Mouse (Mus musculus) Patski (cell line): ENCODE data around the gene Tmcc3. TPM values are rescaled to one million over a fixed set of nuclear protein-coding genes. Genes with fewer than 3 reads are reported as not detected.

Experiments used
- ATAC-seq: fragments of 100-300 bp; one replicate; pipeline ENCODE4 v1.8.0; 2021
- CTCF ChIA-PET: fragments of 350-600 bp; sonication (Branson Sonifier 250); formaldehyde crosslinking; loops from one replicate; lab custom pipeline; 2022; ENCODE audit warnings: inconsistent platforms; lab: Charles Lee
- POLR2A ChIA-PET: fragments of 350-600 bp; sonication (Branson Sonifier 250); formaldehyde crosslinking; loops from one replicate; lab custom pipeline; 2022; ENCODE audit warnings: antibody characterized with exemption, inconsistent platforms; lab: Charles Lee
- DNase-seq: peaks from one replicate; pipeline ENCODE4 v3.0.0-alpha.2; 2011; ENCODE audit warnings: low read depth, low spot score
- H3K27me3 ChIP-seq: fragments of 371-371 bp; one replicate; pipeline ENCODE4 v1.5.1; 2021
- CTCF ChIP-seq: fragments of 100-300 bp; IDR thresholded peaks from one replicate; pipeline ENCODE4 v1.5.1; 2021
- in situ Hi-C: fragments of 300-500 bp; cut with MboI; formaldehyde crosslinking; loops from 3 replicates; pipeline ENCODE4 v1.11.1; 2018; ENCODE audit warnings: low pct_unique_long_range_greater_than_20kb, mixed read lengths
- polyA plus RNA-seq: library from polyadenylated mRNA; unstranded; gene quantifications from one replicate; pipeline ENCODE4 v1.2.3, GENCODE M21; 2021

Tmcc3 gene
- polyA plus RNA-seq, 1 experiment from 2014 or later, result 6.7 TPM

- TF ChIP-seq CTCF, result no peak
- DNase-seq (no peak), ATAC-seq (no peak)
- H3K27me3 ChIP-seq, result no peaks in the 10 kb centered on the region
- in situ Hi-C loops, result loop anchor here (10.0 kb wide), 1 partner anchor 549 kb away; no protein-coding TSS in a partner anchor
- POLR2A ChIA-PET, result interaction anchor here (0.6 to 1.6 kb wide), 3 partner anchors 10 to 179 kb away, joined by 3 read pairs; no protein-coding TSS in a partner anchor
- CTCF ChIA-PET, result interaction anchor here (0.9 to 1.1 kb wide), 2 partner anchors 9 to 193 kb away, joined by 3 read pairs; no protein-coding TSS in a partner anchor
Observed at GRCm38 (mm10) chr10:94415950-94416844, 104.4 kb downstream of the Tmcc3 start.

- DNase-seq (no peak), ATAC-seq (no peak)
- in situ Hi-C loops, result loop anchor here (10.0 kb wide), 1 partner anchor 547 kb away; no protein-coding TSS in a partner anchor
- ChIA-PET CTCF (interaction anchor here (1.1 kb wide), 1 partner anchor 192 kb away, joined by 3 read pairs; no protein-coding TSS in a partner anchor), POLR2A (no interaction called here)
- H3K27me3 ChIP-seq, result no peaks in the 10 kb centered on the region
- no peak for TF ChIP-seq CTCF
Observed at GRCm38 (mm10) chr10:94417643-94418042, 105.9 kb downstream of the Tmcc3 start.

GRCm38 (mm10) chr10:94426000-94426920 is 114.5 kb downstream of the Tmcc3 start:
- no peaks in the 10 kb centered on the region for H3K27me3 ChIP-seq
- in situ Hi-C loops, result loop anchor here (5.0 kb wide), 1 partner anchor 181 kb away; no protein-coding TSS in a partner anchor
- ChIA-PET POLR2A (interaction anchor here (1.0 kb wide), 1 partner anchor 11 kb away, joined by 3 read pairs; no protein-coding TSS in a partner anchor), CTCF (interaction anchor here (0.8 to 1.2 kb wide), 3 partner anchors 11 to 183 kb away, joined by 3 to 6 read pairs (median 3); no protein-coding TSS in a partner anchor)
- no peak for TF ChIP-seq CTCF
- DNase-seq (no peak), ATAC-seq (no peak)

- DNase-seq (no peak), ATAC-seq (no peak)
- CTCF ChIA-PET, result interaction anchor here (1.2 kb wide), 1 partner anchor 87 kb away, joined by 3 read pairs; no protein-coding TSS in a partner anchor
- TF ChIP-seq CTCF, result no peak
- in situ Hi-C loops, result loop anchor here (5.0 kb wide), 1 partner anchor 180 kb away; no protein-coding TSS in a partner anchor
- POLR2A ChIA-PET, result no interaction called here
- H3K27me3 ChIP-seq, result no peaks in the 10 kb centered on the region
Observed at GRCm38 (mm10) chr10:94426921-94427270, 115.1 kb downstream of the Tmcc3 start.

GRCm38 (mm10) chr10:94428186-94428942 is 116.6 kb downstream of the Tmcc3 start:
- peak; percentile 74 for TF ChIP-seq CTCF
- in situ Hi-C loops, result loop anchor here (5.0 kb wide), 1 partner anchor 179 kb away; no protein-coding TSS in a partner anchor
- H3K27me3 ChIP-seq, result no peaks in the 10 kb centered on the region
- DNase-seq, result no peak
- ChIA-PET CTCF (interaction anchor here (0.6 to 1.4 kb wide), 3 partner anchors 34 to 180 kb away, joined by 3 to 8 read pairs (median 4); no protein-coding TSS in a partner anchor), POLR2A (interaction anchor here (0.6 to 0.7 kb wide), 3 partner anchors 117 to 793 kb away, joined by 3 to 5 read pairs (median 3); no protein-coding TSS in a partner anchor)
- ATAC-seq, result no peak

GRCm38 (mm10) chr10:94430566-94430965 is 118.8 kb downstream of the Tmcc3 start:
- ChIA-PET CTCF (no interaction called here), POLR2A (interaction anchor here (0.6 kb wide), 1 partner anchor 258 kb away, joined by 3 read pairs; no protein-coding TSS in a partner anchor)
- ATAC-seq (no peak), DNase-seq (no peak)
- no peaks in the 10 kb centered on the region for H3K27me3 ChIP-seq
- in situ Hi-C loops, result no loop called here
- TF ChIP-seq CTCF, result no peak

GRCm38 (mm10) chr10:94432933-94433332 is 121.2 kb downstream of the Tmcc3 start:
- CTCF ChIA-PET, result no interaction called here
- POLR2A ChIA-PET, result no interaction called here

GRCm38 (mm10) chr10:94433901-94434300 is 122.2 kb downstream of the Tmcc3 start:
- no peaks in the 10 kb centered on the region for H3K27me3 ChIP-seq
- DNase-seq, result no peak
- ATAC-seq, result no peak
- CTCF ChIA-PET, result no interaction called here
- in situ Hi-C loops, result no loop called here
- POLR2A ChIA-PET, result no interaction called here
- TF ChIP-seq CTCF, result no peak

More at GRCm38 (mm10) chr10:94432933-94433332, 121.2 kb downstream of the Tmcc3 start:
- in situ Hi-C loops, result no loop called here
- no peak for TF ChIP-seq CTCF
- no peak for DNase-seq
- no peak for ATAC-seq
- H3K27me3 ChIP-seq, result no peaks in the 10 kb centered on the region

- DNase-seq, result no peak
- CTCF ChIA-PET, result no interaction called here
- POLR2A ChIA-PET, result no interaction called here
Observed at GRCm38 (mm10) chr10:94442725-94443124, 131.0 kb downstream of the Tmcc3 start.

More at GRCm38 (mm10) chr10:94442725-94443124, 131.0 kb downstream of the Tmcc3 start:
- no peak for ATAC-seq
- in situ Hi-C loops, result no loop called here
- H3K27me3 ChIP-seq, result no peaks in the 10 kb centered on the region
- no peak for TF ChIP-seq CTCF
